30 mouse cellular contexts compared by ENCODE assay signal in genomic region chr7:4612956-4613355, GRCm38 (mm10). TPM values are rescaled to one million over a fixed set of nuclear protein-coding genes. Genes with fewer than 3 reads are reported as not detected.
"Had no signal": no experiment of that assay in that cellular context is flagged by ENCODE, and none has a peak within 500 bp of the region (broad histone marks: within the 10 kb centered on the region; RNA-seq: fewer than 3 reads in every experiment).

No protein-coding gene starts in this region.

- DNase-seq: gastrocnemius, adult 2 months; gastrocnemius, postnatal 10 days; gastrocnemius, postnatal 25 days; heart, adult 18-20 months; heart, postnatal 4 days; kidney, adult 11 months; kidney, adult 2 months; kidney, adult 9 months; kidney, postnatal 14 days; kidney, postnatal 36 days; layer of hippocampus, adult 9-11 months; layer of hippocampus, postnatal 36 days; left cerebral cortex, postnatal 4 days; lung, adult 18-20 months had no signal

- H3K4me2 ChIP-seq: heart, embryonic 11.5 days; heart, embryonic 13.5 days; heart, embryonic 15.5 days; hindbrain, embryonic 12.5 days; hindbrain, embryonic 14.5 days; kidney, embryonic 15.5 days; limb, embryonic 13.5 days; limb, embryonic 15.5 days had no signal

- H3K27ac ChIP-seq: gastrocnemius, adult 2 months; heart, embryonic 13.5 days; heart, embryonic 15.5 days; hindbrain, embryonic 10.5 days; hindbrain, embryonic 12.5 days; hindbrain, embryonic 14.5 days; kidney, embryonic 15.5 days; kidney, postnatal 0 days; limb, embryonic 13.5 days; limb, embryonic 15.5 days had no signal

- H3K36me3 ChIP-seq: heart, embryonic 13.5 days; heart, embryonic 15.5 days; hindbrain, embryonic 10.5 days; hindbrain, embryonic 12.5 days; kidney, embryonic 15.5 days; limb, embryonic 13.5 days; limb, embryonic 15.5 days had no signal

- H3K27me3 ChIP-seq: heart, embryonic 13.5 days; hindbrain, embryonic 12.5 days; kidney, embryonic 15.5 days; limb, embryonic 13.5 days; limb, embryonic 15.5 days had no signal

- H3K9ac ChIP-seq: heart, embryonic 13.5 days; heart, embryonic 15.5 days; hindbrain, embryonic 12.5 days; hindbrain, embryonic 14.5 days; kidney, embryonic 15.5 days; limb, embryonic 13.5 days; limb, embryonic 15.5 days had no signal

- ATAC-seq: hindbrain, embryonic 16.5 days had no signal

- H3K4me3 ChIP-seq: gastrocnemius, adult 2 months; heart, embryonic 13.5 days; heart, embryonic 15.5 days; hindbrain, embryonic 10.5 days; hindbrain, embryonic 12.5 days; kidney, embryonic 15.5 days; limb, embryonic 13.5 days; limb, embryonic 15.5 days had no signal

- H3K4me1 ChIP-seq: heart, embryonic 13.5 days; heart, embryonic 15.5 days; hindbrain, embryonic 10.5 days; hindbrain, embryonic 12.5 days; kidney, embryonic 15.5 days; limb, embryonic 13.5 days; limb, embryonic 15.5 days had no signal

- H3K9me3 ChIP-seq: heart, embryonic 13.5 days; heart, embryonic 15.5 days; hindbrain, embryonic 12.5 days; kidney, embryonic 15.5 days; limb, embryonic 13.5 days; limb, embryonic 15.5 days had no signal

RNA-seq across cellular contexts. Expression of gene Ptprh, which starts 9.1 kb away (rescaled TPM):
- polyA plus RNA-seq: heart, embryonic 11.5 days; heart, embryonic 15.5 days; heart, postnatal 0 days; hindbrain, embryonic 10.5 days; intestine, embryonic 14.5 days; limb, embryonic 11.5 days; limb, embryonic 13.5 days; limb, embryonic 15.5 days; liver, adult 2 months; liver, embryonic 14.5 days had no signal
